Mouse (Mus musculus): ENCODE data around the gene Ccnt1. TPM values are rescaled to one million over a fixed set of nuclear protein-coding genes. Genes with fewer than 3 reads are reported as not detected.
"Not testable (repeated sequence)": the region's sequence is repeated elsewhere in the genome, so short reads cannot be mapped to it uniquely, and the experiment has no call there.

The Ccnt1 gene
- polyA plus RNA-seq, 1 experiment from 2014 or later = 50.8 TPM

DNA sequence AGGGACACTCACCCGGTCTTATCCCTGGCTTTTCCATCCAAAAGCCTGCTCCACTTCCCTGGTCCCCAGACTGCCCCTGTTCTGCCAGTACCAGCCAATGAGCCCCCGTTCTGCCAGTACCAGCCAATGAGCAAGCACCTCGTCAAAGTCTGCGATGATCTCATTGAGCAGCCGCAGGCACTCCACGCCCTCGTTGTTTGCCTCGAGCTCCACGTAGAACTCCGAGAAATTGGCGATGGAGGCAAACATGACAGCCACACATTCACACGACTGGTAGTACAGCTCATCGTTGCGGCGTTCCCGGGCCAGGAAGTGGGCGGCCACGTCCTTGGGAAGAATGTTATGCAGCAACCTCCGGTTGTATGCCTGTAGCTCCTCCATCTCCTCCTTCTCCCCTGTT, 23.5 kb upstream of the Ccnt1 start:
- H3K9me3 ChIP-seq = no peaks in the 10 kb centered on the region
- WGBS = 76% methylated on average over 19 of the region's 19 CpGs
- no peaks in the 10 kb centered on the region for H3K27me3 ChIP-seq
- no peak overlapping the region for H3K4me3 ChIP-seq
- no peak for ATAC-seq (ENCODE audit: insufficient number of reproducible peaks, low FRiP score, low TSS enrichment, low read depth)
- no peak overlapping the region for H3K9ac ChIP-seq
- H3K4me2 ChIP-seq = no peak overlapping the region
- peaks cover 91% of the 10 kb centered on the region for H3K36me3 ChIP-seq
- no peaks in the 10 kb centered on the region for H3K4me1 ChIP-seq
- H3K27ac ChIP-seq = no peak overlapping the region

DNA sequence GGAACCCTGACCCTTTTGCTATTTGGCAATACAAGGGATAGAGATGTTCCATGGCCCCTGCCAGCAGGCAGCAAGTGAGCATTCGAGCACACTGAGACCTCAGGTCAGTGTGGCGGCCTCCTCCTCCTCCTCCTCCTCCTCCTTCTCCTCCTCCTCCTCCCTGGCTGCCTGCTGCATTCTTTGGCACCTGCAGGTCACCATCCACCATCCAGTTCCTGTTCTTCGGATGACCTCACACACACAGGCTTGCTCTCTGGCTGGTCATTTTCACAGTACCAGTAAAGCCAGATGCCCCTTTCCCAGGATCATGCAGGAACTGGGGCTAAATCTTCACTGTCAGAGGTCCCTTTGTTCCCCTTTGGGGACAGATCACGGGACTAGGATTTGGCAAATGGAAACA, 20.7 kb upstream of the Ccnt1 start:
- ATAC-seq (ENCODE audit: insufficient number of reproducible peaks, low FRiP score, low TSS enrichment, low read depth) = no peak
- Histone ChIP-seq H3K27ac (no peak overlapping the region), H3K4me3 (no peak overlapping the region), H3K4me1 (no peaks in the 10 kb centered on the region), H3K9ac (no peak overlapping the region), H3K27me3 (no peaks in the 10 kb centered on the region), H3K9me3 (no peaks in the 10 kb centered on the region), H3K4me2 (no peak overlapping the region), H3K36me3 (peaks cover 65% of the 10 kb centered on the region)
- WGBS = 86% methylated on average over 4 of the region's 4 CpGs

DNA sequence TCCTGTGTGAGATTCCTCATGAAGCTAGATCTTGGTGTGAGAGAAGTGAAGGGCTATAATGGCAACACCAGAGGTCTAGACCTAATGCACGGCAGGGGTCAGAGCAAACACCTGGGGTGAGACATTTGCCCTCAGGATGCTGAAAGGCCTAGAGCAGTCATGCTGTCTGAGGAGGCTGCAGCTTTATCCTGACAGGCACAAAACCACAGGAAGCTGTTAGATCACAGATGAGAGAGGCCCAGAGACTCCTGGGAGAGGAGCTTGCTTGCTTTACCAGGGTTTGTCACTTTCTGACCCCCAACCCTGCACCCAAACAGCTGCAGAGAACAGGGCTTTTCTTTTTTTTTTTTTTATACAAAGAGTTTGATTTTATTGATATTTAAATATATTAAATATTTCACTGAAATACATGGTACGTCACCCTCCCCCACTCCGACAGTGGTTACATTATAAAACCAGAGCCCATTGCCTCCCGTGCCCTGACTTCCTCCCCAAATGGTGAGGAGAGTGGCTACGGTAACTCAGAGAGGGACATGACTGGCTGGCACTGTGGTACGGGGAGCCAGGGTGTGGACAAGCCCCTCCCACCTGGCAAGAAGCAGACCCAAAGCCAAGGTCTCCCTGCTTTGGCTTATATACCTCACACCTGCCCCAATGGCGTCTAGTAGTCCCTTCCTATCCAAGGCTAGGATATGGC, 19.1 kb upstream of the Ccnt1 start:
- Histone ChIP-seq H3K4me3 (no peak overlapping the region), H3K36me3 (peaks cover 49% of the 10 kb centered on the region), H3K4me1 (no peaks in the 10 kb centered on the region), H3K4me2 (no peak overlapping the region), H3K9ac (no peak overlapping the region), H3K27ac (no peak overlapping the region), H3K27me3 (no peaks in the 10 kb centered on the region), H3K9me3 (no peaks in the 10 kb centered on the region)
- no peak for ATAC-seq (ENCODE audit: insufficient number of reproducible peaks, low FRiP score, low TSS enrichment, low read depth)
- 59% methylated on average over 7 of the region's 7 CpGs for WGBS

DNA sequence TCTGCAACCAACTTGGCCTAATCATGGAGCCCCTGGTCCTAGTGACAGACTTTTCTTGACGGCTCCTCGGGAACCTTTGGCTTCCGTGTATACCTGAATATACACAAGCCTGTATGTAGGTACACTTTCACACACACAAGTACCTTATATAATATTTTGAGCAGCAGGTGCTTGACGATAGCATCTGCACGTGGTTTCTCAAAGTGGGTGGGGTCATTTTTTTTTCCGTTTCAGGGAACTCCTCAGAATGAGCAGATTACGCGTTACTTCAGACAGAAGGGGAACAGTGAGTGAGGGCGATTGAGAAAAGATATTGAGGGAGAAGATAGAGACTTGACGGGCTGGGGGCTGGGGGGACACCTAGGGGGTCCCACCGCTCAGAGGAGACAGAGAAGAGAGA, 17.0 kb upstream of the Ccnt1 start:
- Histone ChIP-seq H3K9me3 (no peaks in the 10 kb centered on the region), H3K27me3 (no peaks in the 10 kb centered on the region), H3K27ac (no peak overlapping the region), H3K9ac (no peak overlapping the region), H3K4me2 (no peak overlapping the region), H3K4me3 (no peak overlapping the region), H3K4me1 (no peaks in the 10 kb centered on the region), H3K36me3 (peaks cover 32% of the 10 kb centered on the region)
- ATAC-seq (ENCODE audit: insufficient number of reproducible peaks, low FRiP score, low TSS enrichment, low read depth) = no peak
- 84% methylated on average over 11 of the region's 11 CpGs for WGBS

DNA sequence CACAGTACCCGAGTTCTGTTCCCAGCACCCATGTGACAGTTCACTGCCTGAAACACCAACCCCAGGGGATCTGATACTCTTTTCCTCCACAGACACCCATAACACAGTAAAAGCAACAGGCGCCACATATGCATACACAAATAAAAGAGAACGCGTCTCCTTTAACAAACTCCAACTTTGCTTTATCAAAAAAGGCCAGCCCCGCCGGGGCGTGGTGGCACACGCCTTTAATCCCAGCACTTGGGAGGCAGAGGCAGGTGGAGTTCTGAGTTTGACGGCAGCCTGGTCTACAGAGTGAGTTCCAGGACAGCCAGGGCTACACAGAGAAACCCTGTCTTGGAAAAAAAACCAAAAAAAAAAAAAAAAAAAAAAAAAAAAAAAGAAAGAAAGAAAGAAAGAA, 15.4 kb upstream of the Ccnt1 start:
- H3K9ac ChIP-seq; H3K4me1 ChIP-seq; H3K9me3 ChIP-seq; H3K4me3 ChIP-seq; H3K27ac ChIP-seq; H3K4me2 ChIP-seq; ATAC-seq (ENCODE audit: insufficient number of reproducible peaks, low FRiP score, low TSS enrichment, low read depth); H3K27me3 ChIP-seq: not testable (repeated sequence)
- peaks cover 17% of the 10 kb centered on the region for H3K36me3 ChIP-seq
- WGBS = 75% methylated on average over 9 of the region's 9 CpGs

DNA sequence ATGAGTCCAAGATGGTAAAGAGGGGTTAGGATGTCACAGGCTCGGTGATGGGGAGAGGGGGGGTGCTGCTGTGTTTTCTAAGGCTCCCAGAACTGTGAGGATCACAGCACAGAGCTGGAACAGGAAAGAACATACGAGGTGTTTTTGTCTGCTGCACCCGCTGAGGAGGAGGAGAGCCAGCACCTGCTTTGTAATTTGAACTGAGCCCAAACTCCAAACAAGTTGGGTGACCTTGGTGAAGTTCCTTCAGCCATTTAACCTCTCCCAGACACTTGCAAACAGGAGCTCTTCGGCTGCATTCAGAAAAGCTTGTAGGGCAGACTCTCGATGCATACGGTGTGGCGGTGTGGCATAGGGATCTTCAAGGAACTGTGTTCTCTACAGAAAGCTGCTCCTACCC, 14.7 kb upstream of the Ccnt1 start:
- Histone ChIP-seq H3K4me3 (no peak overlapping the region), H3K4me1 (no peaks in the 10 kb centered on the region), H3K27ac (no peak overlapping the region), H3K27me3 (no peaks in the 10 kb centered on the region), H3K36me3 (peaks cover 10% of the 10 kb centered on the region; the same call in 1 of the 2 replicates), H3K9me3 (no peaks in the 10 kb centered on the region), H3K9ac (no peak overlapping the region), H3K4me2 (no peak overlapping the region)
- WGBS = 32% methylated on average over 7 of the region's 7 CpGs
- ATAC-seq (ENCODE audit: insufficient number of reproducible peaks, low FRiP score, low TSS enrichment, low read depth) = no peak

DNA sequence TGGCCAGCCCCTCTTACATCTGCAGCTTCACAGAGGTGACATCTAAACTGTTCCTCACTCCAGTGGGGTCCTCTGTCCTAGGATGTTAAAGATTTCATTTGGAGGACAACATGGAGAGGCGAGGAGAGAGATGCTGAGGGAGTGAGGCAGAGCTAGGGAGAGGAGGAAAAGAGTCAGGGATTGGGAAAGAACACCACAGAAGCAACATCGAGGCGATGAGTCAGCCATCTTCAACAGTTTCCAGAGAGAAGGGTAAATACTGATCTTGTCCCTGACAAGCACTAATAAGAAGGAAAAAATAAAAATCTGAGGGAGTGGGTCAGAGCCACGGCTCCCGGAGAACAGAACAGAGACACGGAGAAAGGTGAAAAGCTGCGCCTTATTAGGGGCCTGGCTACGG, 12.3 kb upstream of the Ccnt1 start:
- Histone ChIP-seq H3K9me3 (no peaks in the 10 kb centered on the region), H3K4me2 (no peak overlapping the region), H3K36me3 (no peaks in the 10 kb centered on the region), H3K4me3 (no peak overlapping the region), H3K27me3 (no peaks in the 10 kb centered on the region), H3K27ac (no peak overlapping the region), H3K9ac (no peak overlapping the region), H3K4me1 (no peaks in the 10 kb centered on the region)
- no peak for ATAC-seq (ENCODE audit: insufficient number of reproducible peaks, low FRiP score, low TSS enrichment, low read depth)
- 73% methylated on average over 8 of the region's 8 CpGs for WGBS

DNA sequence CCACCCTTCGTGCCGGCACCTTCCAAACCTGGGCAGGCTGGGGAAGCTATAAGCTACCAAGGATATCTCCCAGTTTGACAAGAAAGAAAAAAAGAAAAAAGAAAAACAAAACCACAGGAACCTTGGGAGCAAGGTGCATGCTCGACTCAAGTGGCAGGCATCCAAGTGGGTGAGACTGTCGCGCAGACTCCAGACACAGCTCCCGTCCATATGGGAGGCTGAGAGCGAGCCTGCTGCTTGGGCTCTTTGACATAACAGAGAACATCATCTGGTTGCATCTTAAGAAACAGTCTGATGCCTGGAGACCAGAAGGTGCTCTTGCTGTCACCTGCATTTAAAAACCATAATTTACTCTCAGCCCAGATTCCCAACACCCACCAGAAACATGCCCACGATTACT, 11.7 kb upstream of the Ccnt1 start:
- no peak overlapping the region for H3K9ac ChIP-seq

DNA sequence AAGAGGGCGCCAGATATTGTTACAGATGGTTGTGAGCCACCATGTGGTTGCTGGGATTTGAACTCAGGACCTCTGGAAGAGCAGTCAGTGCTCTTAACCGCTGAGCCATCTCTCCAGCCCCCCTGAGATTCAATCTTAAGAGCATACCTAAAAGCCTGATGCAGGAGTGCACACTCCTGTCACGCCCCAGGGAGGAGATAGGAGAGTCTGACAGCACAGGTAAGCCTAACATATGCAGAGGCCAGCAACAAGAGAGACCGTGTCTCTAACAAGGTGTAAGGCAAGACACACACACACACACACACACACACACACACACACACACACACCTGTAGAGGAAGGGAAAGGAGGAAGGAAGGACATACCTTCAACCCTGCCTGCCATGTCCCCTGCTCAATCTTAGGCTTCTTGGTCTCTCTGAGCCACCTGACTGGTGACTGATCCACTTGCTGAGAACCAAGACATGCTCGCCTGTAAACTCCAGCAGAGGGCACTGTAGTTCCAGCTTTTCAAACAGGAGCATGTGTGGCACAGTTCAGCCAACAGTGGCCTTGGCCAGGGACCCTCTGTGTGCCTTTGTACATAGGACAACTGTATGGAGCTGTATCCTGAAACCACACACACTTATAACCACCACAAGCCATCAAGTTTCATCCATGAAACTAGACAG, 9.2 kb upstream of the Ccnt1 start:
- no peak overlapping the region for H3K9ac ChIP-seq
- no peak overlapping the region for H3K27ac ChIP-seq
- no peak overlapping the region for H3K4me2 ChIP-seq
- H3K4me1 ChIP-seq = no peaks in the 10 kb centered on the region
- no peaks in the 10 kb centered on the region for H3K9me3 ChIP-seq
- H3K4me3 ChIP-seq = no peak overlapping the region
- H3K36me3 ChIP-seq = no peaks in the 10 kb centered on the region
- H3K27me3 ChIP-seq = no peaks in the 10 kb centered on the region
- ATAC-seq (ENCODE audit: insufficient number of reproducible peaks, low FRiP score, low TSS enrichment, low read depth) = peak; percentile 40; the same call in 1 of the 2 replicates
- 38% methylated on average over 5 of the region's 5 CpGs for WGBS

More for the DNA sequence above, 11.7 kb upstream of the Ccnt1 start:
- no peaks in the 10 kb centered on the region for H3K36me3 ChIP-seq
- H3K4me2 ChIP-seq = no peak overlapping the region
- no peaks in the 10 kb centered on the region for H3K9me3 ChIP-seq
- no peak overlapping the region for H3K4me3 ChIP-seq
- WGBS = 62% methylated on average over 8 of the region's 8 CpGs
- H3K4me1 ChIP-seq = no peaks in the 10 kb centered on the region
- ATAC-seq (ENCODE audit: insufficient number of reproducible peaks, low FRiP score, low TSS enrichment, low read depth) = no peak
- no peak overlapping the region for H3K27ac ChIP-seq
- no peaks in the 10 kb centered on the region for H3K27me3 ChIP-seq

DNA sequence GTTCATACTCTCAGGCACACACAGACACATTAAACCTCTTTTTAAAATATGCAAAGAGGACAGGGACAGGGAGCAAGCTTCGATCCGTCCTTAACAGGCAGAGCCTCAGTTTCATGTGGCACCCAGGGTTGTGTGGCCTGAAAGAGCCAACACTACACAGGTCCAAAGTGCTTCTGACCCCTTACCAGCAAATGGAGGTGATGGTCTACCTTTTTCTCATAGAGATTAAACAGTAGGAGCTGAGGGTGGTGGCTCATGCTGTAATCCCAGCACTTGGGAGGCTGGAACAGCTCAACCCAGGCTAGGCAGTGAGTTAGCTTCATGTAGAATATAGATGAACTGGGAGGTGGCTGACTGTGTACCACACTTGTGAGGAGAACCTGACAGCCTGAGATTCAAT, 8.6 kb upstream of the Ccnt1 start:
- no peaks in the 10 kb centered on the region for H3K27me3 ChIP-seq
- ATAC-seq (ENCODE audit: insufficient number of reproducible peaks, low FRiP score, low TSS enrichment, low read depth) = no peak
- H3K36me3 ChIP-seq = no peaks in the 10 kb centered on the region
- WGBS = 86% methylated on average over 2 of the region's 2 CpGs
- H3K4me3 ChIP-seq = no peak overlapping the region
- no peaks in the 10 kb centered on the region for H3K9me3 ChIP-seq
- H3K27ac ChIP-seq = no peak overlapping the region
- no peak overlapping the region for H3K9ac ChIP-seq
- H3K4me1 ChIP-seq = no peaks in the 10 kb centered on the region
- H3K4me2 ChIP-seq = no peak overlapping the region

DNA sequence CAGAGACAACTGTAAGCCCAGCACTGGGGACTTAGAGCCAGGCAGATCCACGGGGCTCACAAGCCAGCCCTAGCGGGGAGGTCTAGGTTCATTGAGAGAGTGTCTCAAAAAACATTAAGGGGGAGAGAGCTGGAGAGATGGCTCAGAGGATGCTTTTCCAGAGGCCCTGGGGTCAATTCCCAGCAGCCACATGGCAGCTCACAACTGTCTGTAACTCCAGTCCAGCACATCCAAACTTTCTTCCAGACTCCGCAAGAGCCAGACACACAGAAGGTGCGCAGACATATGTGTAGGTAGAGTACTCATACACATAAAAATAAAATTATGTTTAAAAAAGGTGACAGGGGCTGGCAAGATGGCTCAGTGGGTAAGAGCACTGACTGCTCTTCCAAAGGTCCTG, 2.6 kb upstream of the Ccnt1 start:
- H3K9me3 ChIP-seq = no peaks in the 10 kb centered on the region
- ATAC-seq (ENCODE audit: insufficient number of reproducible peaks, low FRiP score, low TSS enrichment, low read depth) = no peak
- WGBS = 79% methylated on average over 4 of the region's 4 CpGs

DNA sequence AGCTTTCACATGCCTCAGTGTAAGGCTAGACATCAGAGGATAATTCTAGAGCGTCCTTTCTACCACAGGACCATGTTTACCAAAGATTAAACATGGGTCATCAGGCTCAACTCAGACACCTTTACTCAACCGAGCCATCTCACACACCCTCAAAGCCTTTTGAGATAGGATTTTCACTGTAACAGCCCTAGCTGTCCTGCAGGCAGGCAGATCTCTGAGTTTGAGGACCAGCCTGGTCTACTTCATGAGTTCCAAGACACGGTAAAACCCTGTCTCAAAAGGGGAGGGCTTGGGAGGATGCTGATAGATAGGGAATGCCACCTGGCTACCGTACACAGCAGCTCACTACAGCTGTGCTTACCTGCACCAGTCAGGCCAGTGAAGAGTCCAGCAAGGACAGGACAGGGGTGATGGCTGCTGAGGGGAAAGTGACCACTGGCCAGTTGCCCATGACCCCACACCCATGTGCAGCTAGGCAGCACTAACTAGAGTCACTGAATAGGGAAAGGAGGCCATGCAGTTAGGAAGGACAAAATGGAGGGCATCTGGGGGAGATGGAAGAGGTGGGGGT, 843 bp downstream of the Ccnt1 start:
- Histone ChIP-seq H3K4me3 (no peak overlapping the region), H3K36me3 (no peaks in the 10 kb centered on the region), H3K4me2 (no peak overlapping the region), H3K27ac (no peak overlapping the region), H3K27me3 (no peaks in the 10 kb centered on the region), H3K9ac (no peak overlapping the region), H3K9me3 (no peaks in the 10 kb centered on the region), H3K4me1 (peaks cover 23% of the 10 kb centered on the region)
- no peak for ATAC-seq (ENCODE audit: insufficient number of reproducible peaks, low FRiP score, low TSS enrichment, low read depth)
- 85% methylated on average over 4 of the region's 4 CpGs for WGBS

More for the DNA sequence above, 2.6 kb upstream of the Ccnt1 start:
- no peak overlapping the region for H3K9ac ChIP-seq
- no peak overlapping the region for H3K4me2 ChIP-seq
- no peak overlapping the region for H3K27ac ChIP-seq
- no peaks in the 10 kb centered on the region for H3K36me3 ChIP-seq
- H3K4me1 ChIP-seq = peaks cover 8% of the 10 kb centered on the region
- H3K4me3 ChIP-seq = no peak overlapping the region
- no peaks in the 10 kb centered on the region for H3K27me3 ChIP-seq

Data from limb, embryonic 15.5 days (tissue).